Comparison of ENCODE assay signal across 8 mouse cellular contexts in genomic region chr12:54067886-54068756, GRCm38 (mm10).
DNase-seq lines count a peak whose midpoint lies in the region; ATAC-seq and TF ChIP-seq lines count a peak whose summit lies in the region.

No protein-coding gene starts in this region.

- no peaks in the 10 kb centered on the region for H3K4me1 ChIP-seq in heart, adult 2 months (ENCODE audit: control insufficient read depth, insufficient read depth, low read length)
- H3K4me1 ChIP-seq in heart, embryonic 16.5 days (ENCODE audit: control insufficient read depth, insufficient read depth, low read length) = peaks cover 9% of the 10 kb centered on the region
- H3K4me1 ChIP-seq in kidney, embryonic 16.5 days (ENCODE audit: insufficient read depth, low read length) = peaks cover 10% of the 10 kb centered on the region
- H3K4me1 ChIP-seq in midbrain, embryonic 10.5 days = peaks cover 17% of the 10 kb centered on the region

- peaks cover 10% of the 10 kb centered on the region for H3K27me3 ChIP-seq in heart, adult 2 months (ENCODE audit: control insufficient read depth, insufficient read depth, low read length)
- peaks cover 42% of the 10 kb centered on the region for H3K27me3 ChIP-seq in heart, embryonic 16.5 days (ENCODE audit: control insufficient read depth, insufficient read depth, low read length)
- H3K27me3 ChIP-seq in kidney, embryonic 16.5 days (ENCODE audit: insufficient read depth, low read length) = peaks cover 49% of the 10 kb centered on the region
- peaks cover 56% of the 10 kb centered on the region for H3K27me3 ChIP-seq in midbrain, embryonic 10.5 days (ENCODE audit: low read depth, poor library complexity, severe bottlenecking)

- H3K9me3 ChIP-seq in heart, embryonic 16.5 days (replicated peaks; ENCODE audit: control insufficient read depth, low read length) = no peaks in the 10 kb centered on the region
- H3K9me3 ChIP-seq in kidney, embryonic 16.5 days (ENCODE audit: low read length) = no peaks in the 10 kb centered on the region
- 0 out of 2 replicates have a peak, but pooled peaks cover 8% of the 10 kb centered on the region for H3K9me3 ChIP-seq in midbrain, embryonic 10.5 days (replicated peaks)

- no peak for TF ChIP-seq CTCF in heart, adult 2 months (IDR thresholded peaks at IDR 0.05)

- peak overlapping the region; percentile 93 for H3K4me2 ChIP-seq in heart, embryonic 16.5 days (ENCODE audit: low read depth, low read length)
- H3K4me2 ChIP-seq in kidney, embryonic 16.5 days (replicated peaks; ENCODE audit: low read depth, low read length) = peak overlapping the region; percentile 76

- WGBS in heart, adult 2 months = 6% methylated on average over 84 of the region's 84 CpGs
- 4% methylated on average over 84 of the region's 84 CpGs for WGBS in heart, embryonic 16.5 days
- 5% methylated on average over 81 of the region's 84 CpGs for WGBS in kidney, embryonic 16.5 days
- WGBS in midbrain, embryonic 10.5 days = 7% methylated on average over 84 of the region's 84 CpGs

- no peak overlapping the region for H3K27ac ChIP-seq in heart, adult 2 months
- no peak overlapping the region for H3K27ac ChIP-seq in heart, embryonic 16.5 days (ENCODE audit: low read length)
- H3K27ac ChIP-seq in kidney, embryonic 16.5 days (ENCODE audit: low read length) = no peak overlapping the region
- peak overlapping the region; percentile 71 for H3K27ac ChIP-seq in midbrain, embryonic 10.5 days (replicated peaks)

- peak; percentile 76 for ATAC-seq in heart, embryonic 16.5 days (replicated peaks; ENCODE audit: extremely low read depth, insufficient read depth, low FRiP score)
- peak; percentile 76 for ATAC-seq in kidney, embryonic 16.5 days (ENCODE audit: low FRiP score, low TSS enrichment)

- intact Hi-C loops in heart, adult 2 months (cut with DNase I) = no loop called here

- H3K79me2 ChIP-seq in heart, adult 2 months (replicated peaks; ENCODE audit: control insufficient read depth, insufficient read depth, low read length) = no peaks in the 10 kb centered on the region

- H3K36me3 ChIP-seq in heart, adult 2 months (ENCODE audit: control insufficient read depth, insufficient read depth, low read length) = no peaks in the 10 kb centered on the region
- no peaks in the 10 kb centered on the region for H3K36me3 ChIP-seq in heart, embryonic 16.5 days (ENCODE audit: control insufficient read depth, insufficient read depth)
- H3K36me3 ChIP-seq in kidney, embryonic 16.5 days (ENCODE audit: insufficient read depth, low read length) = no peaks in the 10 kb centered on the region
- peaks cover 11% of the 10 kb centered on the region for H3K36me3 ChIP-seq in midbrain, embryonic 10.5 days

- no peak for TF ChIP-seq POLR2A in heart, adult 2 months (IDR thresholded peaks at IDR 0.05; ENCODE audit: insufficient read depth, low read depth, low read length)

- TF ChIP-seq EP300 in heart, adult 2 months (IDR thresholded peaks at IDR 0.05; ENCODE audit: insufficient read depth, low read depth, low read length) = no peak

- H3K9ac ChIP-seq in heart, adult 2 months (ENCODE audit: low read depth, low read length) = no peak overlapping the region
- peak overlapping the region; percentile 64 for H3K9ac ChIP-seq in heart, embryonic 16.5 days (ENCODE audit: low read length)
- H3K9ac ChIP-seq in kidney, embryonic 16.5 days (replicated peaks; ENCODE audit: low read length) = peak overlapping the region; percentile 46

- H3K4me3 ChIP-seq in heart, adult 2 months = peak overlapping the region; percentile 21
- H3K4me3 ChIP-seq in heart, embryonic 16.5 days (ENCODE audit: low read length) = peak overlapping the region; percentile 56
- H3K4me3 ChIP-seq in kidney, embryonic 16.5 days (ENCODE audit: low read length) = peak overlapping the region; percentile 43
- peak overlapping the region; percentile 52 for H3K4me3 ChIP-seq in midbrain, embryonic 10.5 days

- DNase-seq in heart, adult 2 months = peak; percentile 33 to 43
- no peak for DNase-seq in heart, adult 8-10 months (ENCODE audit: low spot score)
- peak; percentile 42 for DNase-seq in embryo, embryonic 11.5 days (ENCODE audit: low read depth, low spot score)
- DNase-seq in midbrain, embryonic 10.5 days (ENCODE audit: low spot score) = peak; percentile 70
- peak; percentile 38 for DNase-seq in testis, postnatal 14 days (ENCODE audit: low spot score)
- DNase-seq in MN1 (ENCODE audit: low spot score) = no peak

Comparison
In these comparisons a context has a peak if more than half of its experiments do, and no peak if none do; other contexts are left out.
1. DNase-seq: peak in heart, adult 2 months (2 of 2), embryo, embryonic 11.5 days (single experiment), midbrain, embryonic 10.5 days (single experiment) and testis, postnatal 14 days (single experiment); none in heart, adult 8-10 months (single experiment) and MN1 (single experiment).
2. Peak in every context shown above with its lines, with median percentiles within 50 percentile points of each other: H3K4me3 ChIP-seq.